Mouse (Mus musculus): ENCODE data around the gene Vdac2. TPM values are rescaled to one million over a fixed set of nuclear protein-coding genes. Genes with fewer than 3 reads are reported as not detected.

The Vdac2 gene
- 241 and 242 TPM in 2 replicates for polyA plus RNA-seq (2015; fragmentation: Nextera tagmentation; extraction: Ambion mirVana)

DNA sequence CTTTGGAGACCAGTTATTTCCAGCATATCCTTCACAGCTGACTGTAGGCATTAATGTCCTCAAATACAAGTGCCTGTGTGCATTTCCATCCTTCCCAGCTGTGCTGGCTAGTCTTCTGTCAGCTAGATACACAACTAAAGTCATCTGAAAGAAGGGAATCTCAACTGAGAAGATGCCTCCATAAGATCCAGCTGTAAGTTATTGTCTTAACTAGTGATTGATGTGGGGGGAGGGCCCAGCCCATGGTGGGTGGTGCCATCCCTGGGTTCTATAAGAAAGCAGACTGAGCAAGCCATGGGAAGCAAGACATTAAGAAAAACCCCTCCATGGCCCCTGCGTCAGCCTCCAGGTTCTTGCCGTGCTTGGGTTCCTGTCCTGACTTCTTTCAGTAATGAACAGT lies at the start of gene Vdac2:
Vdac2 (plus strand) TSS at position 301 of the 400 bp plus-strand sequence.
- no peaks in the 10 kb centered on the region for H3K9me3 ChIP-seq
- H3K4me3 ChIP-seq = no peak within 1 kb of the TSS
- no peaks in the 10 kb centered on the region for H3K36me3 ChIP-seq
- 0 out of 2 replicates have a peak within 1 kb of the TSS, but pooled peaks have one; percentile 28 for H3K27ac ChIP-seq
- H3K4me1 ChIP-seq = peaks cover 12% of the 10 kb centered on the region
- H3K27me3 ChIP-seq = no peaks in the 10 kb centered on the region
- WGBS = 89% methylated on average over 2 of the region's 2 CpGs
- no peak within 1 kb of the TSS for H3K9ac ChIP-seq
- ATAC-seq (ENCODE audit: low FRiP score, low read depth) = no peak
- H3K4me2 ChIP-seq (replicated peaks) = no peak within 1 kb of the TSS

DNA sequence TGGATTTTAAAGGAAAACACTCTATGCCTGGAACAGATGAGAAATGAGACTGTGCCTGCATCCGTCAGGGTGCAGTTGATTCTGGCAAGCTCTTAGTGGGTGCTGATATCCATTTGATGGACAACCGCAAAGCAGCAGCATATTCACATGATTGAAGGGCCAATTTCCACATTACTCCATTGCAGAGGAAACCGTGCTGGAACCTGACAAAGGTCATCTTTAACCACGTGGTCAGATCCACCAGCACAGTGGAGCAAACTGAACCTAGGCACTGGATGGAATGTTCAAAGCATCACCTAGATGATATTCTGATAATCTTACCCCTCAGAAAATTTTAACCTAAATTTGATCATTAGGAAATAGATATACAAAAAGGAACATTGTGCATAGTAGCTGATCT lies 48.8 kb upstream of the Vdac2 start:
- Histone ChIP-seq H3K4me1 (no peaks in the 10 kb centered on the region; the same call in 1 of the 2 replicates), H3K4me3 (no peak overlapping the region), H3K9ac (no peak overlapping the region), H3K36me3 (peaks cover 45% of the 10 kb centered on the region), H3K27me3 (no peaks in the 10 kb centered on the region), H3K27ac (no peak overlapping the region), H3K4me2 (replicated peaks) (no peak overlapping the region), H3K9me3 (0 out of 2 replicates have a peak, but pooled peaks cover 3% of the 10 kb centered on the region)
- no peak for ATAC-seq (ENCODE audit: low FRiP score, low read depth)
- 91% methylated on average over 4 of the region's 4 CpGs for WGBS

DNA sequence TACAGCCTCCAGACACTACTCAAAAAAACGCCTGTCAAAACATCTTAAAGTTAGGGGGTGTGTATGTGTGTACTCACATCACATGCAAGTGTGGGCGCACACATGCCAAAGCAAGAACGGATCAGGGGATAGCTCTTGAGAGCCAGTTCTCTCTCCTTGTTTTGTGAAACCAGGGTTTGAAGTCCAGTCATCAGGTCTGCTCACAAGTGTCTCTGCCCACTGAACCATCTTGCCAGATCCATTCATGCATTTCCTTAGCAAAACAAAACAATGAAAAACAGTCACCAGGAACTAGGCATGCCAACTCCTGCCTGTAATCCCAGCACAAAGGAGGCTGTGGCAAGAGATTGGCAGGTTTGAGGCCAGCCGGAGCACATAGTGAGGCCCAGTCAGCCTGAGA lies 38.5 kb upstream of the Vdac2 start:
- WGBS = 95% methylated on average over 4 of the region's 4 CpGs
- no peak for ATAC-seq (ENCODE audit: low FRiP score, low read depth)
- Histone ChIP-seq H3K9ac (no peak overlapping the region), H3K27me3 (no peaks in the 10 kb centered on the region), H3K4me3 (no peak overlapping the region), H3K4me2 (replicated peaks) (no peak overlapping the region), H3K9me3 (no peaks in the 10 kb centered on the region), H3K36me3 (peaks cover 49% of the 10 kb centered on the region), H3K4me1 (no peaks in the 10 kb centered on the region), H3K27ac (no peak overlapping the region)

- Histone ChIP-seq H3K27ac (no peak overlapping the region), H3K27me3 (no peaks in the 10 kb centered on the region), H3K36me3 (peaks cover 56% of the 10 kb centered on the region), H3K9me3 (no peaks in the 10 kb centered on the region), H3K9ac (no peak overlapping the region), H3K4me3 (no peak overlapping the region), H3K4me2 (replicated peaks) (no peak overlapping the region), H3K4me1 (no peaks in the 10 kb centered on the region)
- ATAC-seq (ENCODE audit: low FRiP score, low read depth) = no peak
- WGBS = 86% methylated on average over 3 of the region's 3 CpGs
These were observed 37.7 kb upstream of the Vdac2 start for GRCm38 (mm10) chr14:21787374-21787773.

DNA sequence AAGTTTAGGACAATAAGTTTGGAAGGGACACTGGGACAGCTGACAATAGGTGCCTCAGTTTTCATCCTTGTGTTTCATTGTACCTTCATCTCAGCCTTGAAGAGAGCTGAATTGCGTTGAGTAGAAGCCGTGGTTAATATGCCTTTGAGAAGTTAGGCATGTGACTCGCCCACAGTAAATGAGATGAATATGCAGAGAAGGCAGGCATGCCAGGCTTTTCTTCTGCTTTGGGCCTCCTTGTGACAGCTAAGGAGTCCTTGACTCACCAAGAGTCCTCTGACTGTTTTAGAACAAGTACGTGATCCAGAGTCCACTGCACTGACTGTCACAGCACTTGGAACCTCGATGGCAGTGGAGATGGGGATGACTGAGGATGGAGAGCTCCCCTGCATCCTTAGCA lies 36.9 kb upstream of the Vdac2 start:
- Histone ChIP-seq H3K4me1 (no peaks in the 10 kb centered on the region), H3K4me3 (no peak overlapping the region), H3K27me3 (no peaks in the 10 kb centered on the region), H3K9ac (no peak overlapping the region), H3K36me3 (peaks cover 61% of the 10 kb centered on the region), H3K4me2 (replicated peaks) (no peak overlapping the region), H3K27ac (no peak overlapping the region), H3K9me3 (no peaks in the 10 kb centered on the region)
- ATAC-seq (ENCODE audit: low FRiP score, low read depth) = no peak
- 93% methylated on average over 5 of the region's 5 CpGs for WGBS

- no peak overlapping the region for H3K27ac ChIP-seq
- H3K4me2 ChIP-seq (replicated peaks) = no peak overlapping the region
- no peaks in the 10 kb centered on the region for H3K27me3 ChIP-seq
- no peak for ATAC-seq (ENCODE audit: low FRiP score, low read depth)
- WGBS = 83% methylated on average over 9 of the region's 9 CpGs
- H3K4me1 ChIP-seq = peaks cover 17% of the 10 kb centered on the region
- no peaks in the 10 kb centered on the region for H3K9me3 ChIP-seq
- peaks cover 52% of the 10 kb centered on the region for H3K36me3 ChIP-seq
- no peak overlapping the region for H3K4me3 ChIP-seq
- no peak overlapping the region for H3K9ac ChIP-seq
These were observed 34.3 kb upstream of the Vdac2 start for GRCm38 (mm10) chr14:21790585-21791251.

- H3K27ac ChIP-seq = no peak overlapping the region
- H3K4me2 ChIP-seq (replicated peaks) = no peak overlapping the region
- H3K27me3 ChIP-seq = no peaks in the 10 kb centered on the region
- no peak overlapping the region for H3K9ac ChIP-seq
- no peak for ATAC-seq (ENCODE audit: low FRiP score, low read depth)
- peaks cover 46% of the 10 kb centered on the region for H3K36me3 ChIP-seq
- WGBS = 96% methylated on average over 4 of the region's 4 CpGs
- no peaks in the 10 kb centered on the region for H3K9me3 ChIP-seq
- H3K4me1 ChIP-seq = peaks cover 17% of the 10 kb centered on the region
- no peak overlapping the region for H3K4me3 ChIP-seq
These were observed 33.3 kb upstream of the Vdac2 start for GRCm38 (mm10) chr14:21791722-21792121.

DNA sequence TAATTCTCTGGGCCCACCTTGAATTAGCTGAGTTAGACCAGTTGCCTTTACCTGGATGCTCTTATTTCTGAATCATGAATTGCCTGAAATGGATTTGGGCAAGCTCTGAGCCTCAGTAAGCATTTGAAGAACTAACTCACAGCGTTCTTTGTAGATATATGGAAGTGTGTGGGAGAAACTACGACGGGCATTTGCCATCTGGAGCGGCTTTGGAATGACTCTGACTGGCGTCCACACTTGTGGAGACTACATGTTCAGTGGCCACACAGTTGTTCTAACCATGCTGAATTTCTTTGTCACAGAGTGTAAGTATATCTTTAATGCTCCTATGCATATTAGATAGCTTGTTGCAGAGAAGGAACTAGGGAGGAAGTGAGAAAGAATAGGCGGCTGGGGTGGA lies 32.8 kb upstream of the Vdac2 start:
- Histone ChIP-seq H3K4me3 (no peak overlapping the region), H3K4me2 (replicated peaks) (no peak overlapping the region), H3K4me1 (peaks cover 17% of the 10 kb centered on the region), H3K27me3 (no peaks in the 10 kb centered on the region), H3K9ac (no peak overlapping the region), H3K27ac (no peak overlapping the region), H3K36me3 (peaks cover 45% of the 10 kb centered on the region), H3K9me3 (no peaks in the 10 kb centered on the region)
- 95% methylated on average over 6 of the region's 6 CpGs for WGBS
- ATAC-seq (ENCODE audit: low FRiP score, low read depth) = no peak

DNA sequence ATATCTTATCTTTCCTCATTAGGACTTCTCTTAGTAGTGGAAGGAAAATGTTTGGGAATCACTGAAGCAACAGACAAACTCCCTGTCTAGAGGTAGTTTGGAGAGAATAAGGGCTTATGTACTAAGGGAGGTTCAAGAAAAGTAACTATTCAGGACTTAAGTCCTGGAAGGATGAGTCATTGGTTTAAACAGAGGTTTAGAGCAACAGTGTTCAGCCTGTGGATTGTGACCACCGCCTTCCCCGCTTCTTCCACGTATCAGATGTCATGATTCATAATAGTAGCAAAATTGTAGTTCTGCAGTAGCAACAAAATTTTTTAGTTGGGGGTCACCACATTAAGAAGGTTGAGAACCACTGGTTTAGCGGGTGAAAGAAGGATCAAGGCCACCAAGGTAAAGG lies 24.4 kb upstream of the Vdac2 start:
- no peak overlapping the region for H3K4me2 ChIP-seq (replicated peaks)
- H3K9ac ChIP-seq = no peak overlapping the region
- H3K4me1 ChIP-seq = no peaks in the 10 kb centered on the region
- peaks cover 25% of the 10 kb centered on the region for H3K36me3 ChIP-seq
- WGBS = 94% methylated on average over 4 of the region's 4 CpGs
- no peak for ATAC-seq (ENCODE audit: low FRiP score, low read depth)
- no peak overlapping the region for H3K27ac ChIP-seq
- no peaks in the 10 kb centered on the region for H3K27me3 ChIP-seq
- H3K9me3 ChIP-seq = no peaks in the 10 kb centered on the region
- no peak overlapping the region for H3K4me3 ChIP-seq

GRCm38 (mm10) chr14:21801624-21802023 lies 23.4 kb upstream of the Vdac2 start:
- WGBS = 78% methylated on average over 7 of the region's 7 CpGs
- Histone ChIP-seq H3K27me3 (no peaks in the 10 kb centered on the region), H3K4me2 (replicated peaks) (no peak overlapping the region), H3K27ac (no peak overlapping the region), H3K4me3 (no peak overlapping the region), H3K9ac (no peak overlapping the region), H3K4me1 (no peaks in the 10 kb centered on the region), H3K36me3 (peaks cover 25% of the 10 kb centered on the region), H3K9me3 (no peaks in the 10 kb centered on the region)
- no peak for ATAC-seq (ENCODE audit: low FRiP score, low read depth)

- Histone ChIP-seq H3K27ac (no peak overlapping the region), H3K4me2 (replicated peaks) (no peak overlapping the region), H3K9me3 (no peaks in the 10 kb centered on the region), H3K9ac (no peak overlapping the region), H3K27me3 (no peaks in the 10 kb centered on the region), H3K4me1 (no peaks in the 10 kb centered on the region), H3K4me3 (no peak overlapping the region), H3K36me3 (peaks cover 25% of the 10 kb centered on the region)
- no peak for ATAC-seq (ENCODE audit: low FRiP score, low read depth)
- 85% methylated on average over 6 of the region's 6 CpGs for WGBS
These were observed 22.4 kb upstream of the Vdac2 start for GRCm38 (mm10) chr14:21802543-21803206.

- Histone ChIP-seq H3K9me3 (no peaks in the 10 kb centered on the region), H3K27ac (no peak overlapping the region), H3K9ac (no peak overlapping the region), H3K27me3 (no peaks in the 10 kb centered on the region), H3K4me3 (no peak overlapping the region), H3K36me3 (peaks cover 7% of the 10 kb centered on the region), H3K4me2 (replicated peaks) (no peak overlapping the region), H3K4me1 (no peaks in the 10 kb centered on the region)
- WGBS = 88% methylated on average over 2 of the region's 2 CpGs
- no peak for ATAC-seq (ENCODE audit: low FRiP score, low read depth)
These were observed 18.8 kb upstream of the Vdac2 start for GRCm38 (mm10) chr14:21806203-21806602.

Measured in limb, embryonic 13.5 days (tissue).